Mouse (Mus musculus): ENCODE data around the gene 3110009E18Rik.

- TF ChIP-seq CTCF (IDR thresholded peaks at IDR 0.05; ENCODE audit: low read depth) (no peak), EP300 (IDR thresholded peaks at IDR 0.05; ENCODE audit: low read depth) (no peak)
These were observed 5.3 kb downstream of the 3110009E18Rik start for GRCm38 (mm10) chr1:120126318-120126717.

Data from liver, embryonic 14.5 days (tissue).